Mouse (Mus musculus) embryo, embryonic 9.5 days (tissue): ENCODE measurements around the gene Gm5580.
"Not testable (repeated sequence)": the region's sequence is repeated elsewhere in the genome, so short reads cannot be mapped to it uniquely, and the experiment has no call there.

Experiments used
- DNase-seq: peaks from one replicate; pipeline ENCODE4 v3.0.0-alpha.2; 2017; ENCODE audit errors: extremely low spot score

Gene Gm5580

DNA sequence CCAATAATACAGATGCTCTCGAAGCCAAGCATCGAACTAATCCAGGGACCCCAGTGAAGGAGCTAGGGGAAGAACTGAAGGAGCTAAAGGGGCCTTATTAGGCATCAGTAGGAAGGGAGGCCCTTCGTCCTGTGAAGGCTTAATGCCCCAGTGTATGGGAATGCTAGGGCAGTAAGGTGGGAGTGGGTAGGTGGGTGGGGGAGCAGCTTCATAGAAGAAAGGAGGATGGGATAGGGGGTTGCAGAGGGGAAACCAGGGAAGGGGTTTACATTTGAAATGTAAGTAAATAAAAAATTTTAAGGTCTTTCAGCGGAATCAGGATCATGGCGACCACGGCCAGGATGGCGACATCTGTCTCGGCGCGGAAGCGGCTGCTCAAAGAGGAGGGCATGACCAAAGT, at the start of gene Gm5580:
Gene Gm5580, plus strand, starts transcription at position 301 of the 400 bp plus-strand sequence.
- DNase-seq = not testable (repeated sequence)

DNA sequence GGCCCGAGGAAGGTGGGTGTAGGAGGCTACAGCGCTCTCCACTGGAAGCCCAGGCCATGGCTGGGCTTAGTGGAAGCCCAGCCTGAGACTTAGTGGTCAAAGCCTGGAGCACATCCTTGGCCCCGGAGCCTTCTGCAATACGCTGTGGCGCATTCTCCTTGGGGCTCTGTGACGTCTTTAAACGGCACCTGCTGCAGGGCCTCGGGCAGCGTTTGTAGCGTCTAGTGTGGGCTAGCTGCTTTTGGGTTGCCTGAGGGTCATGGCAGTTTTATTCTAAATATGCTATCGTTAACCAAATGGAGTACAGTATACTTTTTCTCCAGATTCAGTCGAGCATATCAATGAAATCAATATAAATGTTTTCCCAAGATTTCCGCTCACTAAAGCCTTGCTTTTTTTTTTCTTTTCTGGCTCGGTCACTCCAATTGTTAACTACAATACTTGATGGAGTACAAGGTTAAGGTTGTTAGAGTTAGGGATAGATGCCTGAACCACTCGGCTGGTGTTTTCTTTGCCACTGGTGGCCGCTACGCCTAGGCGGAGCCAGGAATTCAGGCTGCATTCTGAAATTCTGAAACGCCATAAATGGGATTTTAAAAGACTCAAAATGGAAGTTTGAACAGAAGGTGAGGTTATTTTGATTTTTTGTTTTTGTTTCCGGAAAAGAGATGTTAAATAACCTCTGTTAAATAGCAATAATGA, 44.5 kb upstream of the Gm5580 start, which contains the start of gene Olfr212:
Gene Olfr212, plus strand, starts transcription at position 215 of the 702 bp plus-strand sequence.
- not testable (repeated sequence) for DNase-seq

- DNase-seq = no peak
These were observed 36.1 kb upstream of the Gm5580 start for GRCm38 (mm10) chr6:116514832-116515231.

DNA sequence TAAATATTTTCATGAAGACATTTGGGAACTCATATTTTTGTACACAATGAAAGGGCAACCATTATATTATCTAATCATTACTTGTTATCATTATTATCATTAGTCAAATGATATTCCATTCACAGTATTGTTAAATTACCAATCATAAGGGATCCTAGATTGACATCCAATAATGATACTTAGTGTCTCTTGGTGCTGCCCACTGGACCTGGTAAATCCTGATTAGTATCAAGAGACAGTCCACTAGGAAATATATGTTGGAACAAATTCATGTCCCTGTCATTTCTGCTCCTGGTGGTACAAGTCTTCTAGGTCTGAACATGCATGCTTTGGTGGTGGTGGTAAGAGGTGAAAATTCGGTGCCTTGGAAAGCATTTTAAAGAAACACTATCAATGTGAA, 12.8 kb upstream of the Gm5580 start, which contains the start of gene Olfr213:
Gene Olfr213, plus strand, starts transcription at position 301 of the 400 bp plus-strand sequence.
- DNase-seq = no peak

GRCm38 (mm10) chr6:116542500-116542899, 8.4 kb upstream of the Gm5580 start:
- DNase-seq = no peak

GRCm38 (mm10) chr6:116553935-116554334, 3.0 kb downstream of the Gm5580 start, which contains the start of gene Olfr214:
Gene Olfr214, plus strand, starts transcription at chr6:116554235.
- no peak for DNase-seq

- DNase-seq = no peak
These were observed 4.0 kb downstream of the Gm5580 start for GRCm38 (mm10) chr6:116554952-116555351.

- DNase-seq = peak; percentile 53
These were observed 18.9 kb downstream of the Gm5580 start for GRCm38 (mm10) chr6:116569834-116570233.

DNA sequence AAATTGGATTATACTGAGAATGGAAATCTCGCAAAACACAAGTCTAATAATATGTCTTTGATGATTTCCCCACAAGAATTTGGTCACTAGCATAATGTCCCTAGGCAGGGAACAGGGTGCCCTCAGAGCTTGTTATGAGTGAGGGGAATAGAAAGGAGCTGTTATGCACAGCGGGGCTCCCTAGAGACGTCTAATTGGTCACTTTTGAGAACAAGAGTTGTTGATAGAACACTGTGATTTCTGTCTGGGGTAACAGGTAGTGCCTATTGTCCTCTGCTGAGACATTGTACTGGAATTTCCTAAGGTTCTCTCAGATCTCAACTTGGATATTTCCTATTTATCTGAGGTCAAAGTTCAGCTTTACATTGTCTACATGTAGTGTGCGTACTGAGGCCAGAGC, 33.2 kb downstream of the Gm5580 start, which contains the start of gene Olfr215:
Gene Olfr215, minus strand, starts transcription at position 101 of the 400 bp plus-strand sequence.
- no peak for DNase-seq

DNA sequence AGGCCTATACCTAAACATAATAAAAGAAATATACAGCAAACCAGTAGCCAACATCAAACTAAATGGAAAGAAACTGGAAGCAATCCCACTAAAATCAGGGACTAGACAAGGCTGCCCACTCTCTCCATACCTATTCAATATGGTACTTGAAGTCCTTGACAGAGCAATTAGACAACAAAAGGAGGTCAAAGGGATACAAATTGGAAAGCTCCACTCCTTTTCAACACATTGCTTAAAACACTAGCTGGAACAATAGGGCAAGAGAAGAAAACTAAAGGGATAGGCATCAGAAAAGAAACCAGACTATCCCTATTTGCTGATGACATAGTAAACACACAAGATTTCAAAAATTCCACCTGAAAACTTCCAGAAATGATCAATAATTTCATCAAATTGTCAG, 50.0 kb downstream of the Gm5580 start:
- not testable (repeated sequence) for DNase-seq
